Mouse (Mus musculus) B cell, adult 62 days (primary cell): ENCODE data around the gene Olfr993. TPM values are rescaled to one million over a fixed set of nuclear protein-coding genes. Genes with fewer than 3 reads are reported as not detected.

ENCODE experiments used
- total RNA-seq: library from RNA; stranded (reverse); gene quantifications from 4 replicates; pipeline ENCODE4 v1.2.4, GENCODE M21; 2023

Gene Olfr993
- not detected in 4 replicates for total RNA-seq

DNA sequence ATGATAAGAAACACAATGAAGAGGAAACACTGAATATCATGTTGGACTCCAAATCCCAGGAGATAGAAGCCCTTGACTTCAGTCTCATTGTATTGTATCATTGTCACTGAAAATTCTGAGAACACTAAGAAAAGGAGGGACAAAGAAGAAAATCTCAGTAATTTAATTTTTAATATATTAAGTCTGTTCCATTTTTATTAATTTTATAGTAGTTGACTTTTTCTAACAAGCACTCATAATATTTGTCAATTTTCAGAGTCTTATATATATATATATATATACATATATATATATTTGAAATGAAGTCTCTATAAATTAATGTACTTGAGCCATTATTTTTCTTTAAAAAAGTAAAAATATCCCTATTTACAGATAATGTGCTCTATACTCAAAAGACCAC is at the start of gene Olfr993:
Gene Olfr993, minus strand, starts transcription at position 101 of the 400 bp plus-strand sequence.

DNA sequence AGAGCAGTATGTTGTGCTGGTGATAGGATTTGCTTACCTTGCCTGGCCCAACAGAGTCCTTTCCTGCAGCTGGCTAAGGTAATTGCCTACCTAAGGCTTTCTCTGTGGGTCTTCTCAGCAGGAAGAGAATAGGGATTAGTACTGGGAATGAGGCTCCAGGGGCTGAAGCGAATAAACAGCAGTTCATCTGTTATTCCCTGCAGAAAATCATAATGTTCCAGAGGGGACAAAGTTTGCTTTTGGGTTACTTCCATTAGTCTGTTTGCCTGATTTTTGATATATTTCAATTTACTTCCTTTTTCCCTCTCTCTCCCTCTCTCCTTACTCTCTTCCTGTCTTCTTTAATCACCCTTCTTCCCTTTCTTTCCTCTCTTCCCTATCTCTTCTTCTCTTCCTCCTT is 28.9 kb upstream of the Olfr993 start, which contains the start of gene Olfr995:
Gene Olfr995, minus strand, starts transcription at position 101 of the 400 bp plus-strand sequence.

DNA sequence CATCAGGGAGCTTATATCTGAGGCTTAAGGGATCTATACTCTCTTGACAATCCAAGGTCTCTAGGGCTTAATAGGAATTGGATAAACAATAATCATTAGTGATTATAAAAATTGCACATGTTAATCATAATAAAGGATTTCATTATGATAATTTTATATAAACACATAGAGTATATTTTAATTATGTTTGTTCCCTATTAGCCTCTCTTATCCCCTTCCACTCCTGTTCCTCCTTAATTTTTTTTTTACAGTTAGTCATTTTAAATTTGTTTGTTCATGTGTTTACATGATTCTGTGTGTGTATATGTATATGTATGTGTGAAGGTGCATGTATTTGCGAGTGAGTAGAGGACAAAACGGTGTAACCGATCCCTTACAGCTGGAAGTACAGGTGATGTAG is 21.7 kb upstream of the Olfr993 start, which contains the start of gene Olfr994:
Gene Olfr994, minus strand, starts transcription at position 101 of the 400 bp plus-strand sequence.

DNA sequence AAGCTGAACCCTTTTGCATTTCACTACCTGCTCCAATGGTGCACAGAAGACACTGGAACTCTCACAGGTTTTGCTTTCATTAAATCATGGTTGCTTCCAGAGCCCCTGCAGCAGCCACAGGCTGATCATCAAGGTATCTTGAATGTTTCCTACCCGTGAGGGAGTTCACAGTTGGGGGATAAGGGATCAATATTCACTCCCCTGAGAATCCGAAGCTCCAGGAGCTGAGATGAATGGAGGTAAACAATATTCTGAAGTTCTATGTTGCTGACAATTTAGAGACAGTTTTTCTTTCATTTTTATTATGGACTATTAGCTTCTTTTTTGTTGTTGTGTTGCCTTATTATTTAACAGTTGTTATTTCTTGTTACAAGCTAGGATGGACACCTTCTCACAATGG is 5.3 kb downstream of the Olfr993 start, which contains the start of gene Olfr992:
Gene Olfr992, minus strand, starts transcription at position 101 of the 400 bp plus-strand sequence.

Other genes with a start within 250 kb of the Olfr993 start
- gene Lrrc55, start 217.7 kb downstream of the Olfr993 start, total RNA-seq, result not detected in 4 replicates
- not detected in 4 replicates for gene Olfr987, start 75.6 kb downstream of the Olfr993 start, total RNA-seq
- not detected in 4 replicates for gene Olfr988, start 51.6 kb downstream of the Olfr993 start, total RNA-seq
- not detected in 4 replicates for gene Olfr992, start 5.4 kb downstream of the Olfr993 start, total RNA-seq
- gene Olfr994, start 21.6 kb upstream of the Olfr993 start, total RNA-seq, result not detected in 4 replicates
- gene Olfr995, start 28.8 kb upstream of the Olfr993 start, total RNA-seq, result not detected in 4 replicates
- not detected in 4 replicates for gene 4833423E24Rik, start 104.1 kb upstream of the Olfr993 start, total RNA-seq
- not detected in 4 replicates for gene Olfr996, start 164.3 kb upstream of the Olfr993 start, total RNA-seq
- gene Olfr998, start 174.1 kb upstream of the Olfr993 start, total RNA-seq, result not detected in 4 replicates
- gene Olfr1000, start 197.0 kb upstream of the Olfr993 start, total RNA-seq, result not detected in 4 replicates
- gene Olfr1002, start 235.8 kb upstream of the Olfr993 start, total RNA-seq, result not detected in 4 replicates
- not detected in 4 replicates for gene Olfr154, start 249.6 kb upstream of the Olfr993 start, total RNA-seq